Mouse (Mus musculus): ENCODE measurements around the gene Myo3a.

DNA sequence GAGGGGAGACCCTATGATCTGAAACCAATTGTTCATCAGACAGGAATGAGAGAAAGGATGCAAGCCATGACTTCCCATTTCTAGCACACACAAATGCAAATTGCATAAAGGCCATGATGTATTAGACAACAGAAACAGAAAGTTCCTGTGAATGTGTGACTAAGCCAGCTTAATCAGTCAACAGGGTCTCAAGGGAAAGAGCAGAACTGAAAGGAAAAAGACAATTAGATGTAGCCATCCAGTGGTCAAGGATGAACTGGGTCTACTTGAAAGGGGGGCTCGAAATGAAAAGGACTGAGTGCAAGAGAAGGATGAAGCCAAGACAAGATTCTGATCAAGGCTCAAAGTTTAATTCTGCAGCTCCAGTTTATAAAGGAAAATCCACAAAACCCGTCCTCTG is 58.1 kb downstream of the Myo3a start:
- no peak for TF ChIP-seq CTCF (IDR thresholded peaks at IDR 0.05; ENCODE audit: low read depth, low read length)
- no peak for TF ChIP-seq EP300 (IDR thresholded peaks at IDR 0.05; ENCODE audit: insufficient read depth, low read depth, low read length)

Measured in ES-Bruce4 (cell line).